Mouse (Mus musculus) heart, adult 2 months (tissue): ENCODE results near the gene Spon2. TPM values are rescaled to one million over a fixed set of nuclear protein-coding genes. Genes with fewer than 3 reads are reported as not detected.
A peak's percentile ranks its signal among the peaks of the same experiment; 100 is the strongest.

Experiments
- DNase-seq, 2 experiments: peaks; one replicate each; pipeline ENCODE4 v3.0.0; 2021
- H3K27ac ChIP-seq: fragments of 200-600 bp; 2 replicates; pipeline ENCODE4 v1.8.1; 2022
- H3K27me3 ChIP-seq: fragments of 200-500 bp; 2 replicates; pipeline ENCODE4 v1.6.1; 2012; ENCODE audit warnings: mild to moderate bottlenecking, low read length, inconsistent platforms, mixed read lengths; ENCODE audit not compliant: control insufficient read depth, insufficient read depth
- H3K36me3 ChIP-seq: fragments of 200-500 bp; 2 replicates; pipeline ENCODE4 v1.6.1; 2012; ENCODE audit warnings: low read length, inconsistent platforms; ENCODE audit not compliant: control insufficient read depth, insufficient read depth
- H3K4me1 ChIP-seq: fragments of 200-500 bp; 2 replicates; pipeline ENCODE4 v1.6.1; 2011; ENCODE audit warnings: low read length; ENCODE audit not compliant: control insufficient read depth, insufficient read depth
- H3K4me3 ChIP-seq: fragments of 200-600 bp; 2 replicates; pipeline ENCODE4 v1.8.1; 2022
- H3K79me2 ChIP-seq: fragments of 200-500 bp; replicated peaks from 2 replicates; pipeline ENCODE4 v1.6.1; 2012; ENCODE audit warnings: mild to moderate bottlenecking, inconsistent platforms, low read length, moderate library complexity, mixed read lengths; ENCODE audit not compliant: control insufficient read depth, insufficient read depth
- H3K9ac ChIP-seq: fragments of 200-500 bp; 2 replicates; pipeline ENCODE4 v1.6.1; 2012; ENCODE audit warnings: low read depth, mild to moderate bottlenecking, control low read depth, inconsistent platforms, low read length, mixed read lengths
- CTCF ChIP-seq: fragments of 200-600 bp; IDR thresholded peaks from 2 replicates; pipeline ENCODE4 v1.8.1; 2022; ENCODE audit warnings: antibody characterized with exemption, mild to moderate bottlenecking, moderate library complexity
- EP300 ChIP-seq: fragments of 200-500 bp; IDR thresholded peaks from 2 replicates; pipeline ENCODE4 v1.6.1; 2011; ENCODE audit warnings: low read depth, low read length, control low read depth; ENCODE audit not compliant: insufficient read depth
- POLR2A ChIP-seq: fragments of 200-500 bp; IDR thresholded peaks from 2 replicates; pipeline ENCODE4 v1.6.1; 2011; ENCODE audit warnings: mild to moderate bottlenecking, low read depth, low read length, control low read depth; ENCODE audit not compliant: insufficient read depth
- WGBS: fragments of 180-500 bp; shearing (Covaris S2); methylation state at CpG from one replicate; pipeline ENCODE4 v1.1.7; 2018; 5-methylcytosine and 5-hydroxymethylcytosine counted together
- intact Hi-C: fragments of 180-260 bp; cut with DNase I; formaldehyde crosslinking; loops from one replicate; pipeline ENCODE4 v1.15.1; 2025
- long read RNA-seq: library from polyadenylated mRNA; stranded (forward); transcript quantifications from one replicate; pipeline ENCODE4 v2.0.0, GENCODE M21; 2021
- polyA plus RNA-seq: library from polyadenylated mRNA; depleted of rRNA; stranded (reverse); fragments of >200 nt; gene quantifications from 2 replicates; pipeline ENCODE4 v1.2.3, GENCODE M21; 2012; rRNA removed
- total RNA-seq, 2 experiments: library from RNA; stranded (reverse); gene quantifications; 2 replicates each; pipeline ENCODE4 v1.2.3; 2021

The Spon2 gene
- 10 to 100 TPM in 1 of 2 experiments, 1 to 10 TPM in 1; 2.6 to 13.7 TPM for total RNA-seq
- polyA plus RNA-seq, result 13.8 and 28.5 TPM in 2 replicates
- long read RNA-seq, transcript Spon2-201 (6 exons, 2,045 nt), result major isoform, 9 of 15 reads
- long read RNA-seq, partial matches to known transcripts, result 0 of 15 reads
- long read RNA-seq, other reads (novel, unspliced or antisense), result 3 of 15 reads

DNA sequence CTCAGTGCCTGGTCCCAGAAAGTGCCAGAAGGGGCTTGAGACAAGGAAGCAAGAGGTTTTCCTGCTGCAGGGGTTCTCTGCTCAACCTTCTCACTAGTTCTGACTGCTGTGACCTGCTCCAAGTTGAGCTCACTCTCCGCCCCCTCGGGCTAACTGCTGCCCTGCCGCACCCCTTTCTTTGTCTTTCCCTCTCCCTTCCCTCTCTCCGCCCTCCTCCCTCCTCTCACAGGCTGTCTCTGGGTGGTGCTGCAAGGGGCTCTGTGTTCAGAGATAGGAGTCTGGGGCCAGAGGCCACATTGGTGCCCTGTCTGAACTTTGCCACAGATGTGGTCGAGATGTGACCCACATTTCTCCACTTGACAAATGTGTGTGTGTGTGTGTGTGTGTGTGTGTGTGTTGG lies at the start of gene Spon2:
Gene Spon2, minus strand, starts transcription at position 375 of the 400 bp plus-strand sequence.
- H3K4me3 ChIP-seq, result peak within 1 kb of the TSS; percentile 20; the same call in 1 of the 2 replicates
- WGBS, result 45% methylated on average over 5 of the region's 5 CpGs
- intact Hi-C loops, result no loop called here

DNA sequence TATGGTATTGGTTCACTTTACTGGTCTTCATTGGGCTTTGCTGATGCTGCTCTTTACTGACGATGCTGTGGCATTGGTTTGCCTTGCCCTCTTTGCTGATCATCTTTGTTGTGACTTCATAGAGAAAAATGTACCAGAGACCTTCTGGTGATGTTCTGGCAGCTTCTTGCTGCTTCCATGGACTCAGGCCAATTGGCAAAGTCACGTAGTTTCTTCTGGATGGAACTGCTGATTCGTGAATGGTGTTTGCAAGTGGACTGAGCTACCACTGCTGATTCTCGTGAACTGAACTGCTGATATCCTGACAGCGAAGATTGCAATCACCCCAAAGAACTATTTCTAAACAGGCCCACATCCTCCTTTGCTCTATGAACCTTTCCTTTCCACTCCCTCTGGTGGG lies 36.2 kb upstream of the Spon2 start:
- Histone ChIP-seq H3K4me1 (no peaks in the 10 kb centered on the region), H3K36me3 (peaks cover 10% of the 10 kb centered on the region), H3K27me3 (no peaks in the 10 kb centered on the region), H3K27ac (no peak overlapping the region), H3K9ac (no peak overlapping the region), H3K4me3 (no peak overlapping the region), H3K79me2 (no peaks in the 10 kb centered on the region; the same call in 1 of the 2 replicates)
- 52% methylated on average over 5 of the region's 5 CpGs for WGBS
- no peak for TF ChIP-seq EP300
- no peak for TF ChIP-seq CTCF
- no peak for TF ChIP-seq POLR2A
- intact Hi-C loops, result no loop called here
- DNase-seq, result no peak

More for the DNA sequence above, at the start of gene Spon2:
- Histone ChIP-seq H3K36me3 (no peaks in the 10 kb centered on the region), H3K4me1 (peaks cover 11% of the 10 kb centered on the region), H3K27me3 (no peaks in the 10 kb centered on the region), H3K27ac (no peak within 1 kb of the TSS; the same call in 1 of the 2 replicates), H3K9ac (no peak within 1 kb of the TSS), H3K79me2 (no peaks in the 10 kb centered on the region)
- no peak for TF ChIP-seq EP300
- no peak for TF ChIP-seq POLR2A
- TF ChIP-seq CTCF, result no peak
- peak in 1 of 2 experiments; percentile 45 for DNase-seq

- intact Hi-C loops, result no loop called here
- H3K4me3 ChIP-seq, result no peak overlapping the region
- peaks cover 6% of the 10 kb centered on the region for H3K36me3 ChIP-seq
- H3K4me1 ChIP-seq, result peaks cover 11% of the 10 kb centered on the region
- no peak for DNase-seq
- TF ChIP-seq CTCF, result no peak
- no peak for TF ChIP-seq EP300
- TF ChIP-seq POLR2A, result no peak
- no peaks in the 10 kb centered on the region for H3K27me3 ChIP-seq
- no peaks in the 10 kb centered on the region for H3K79me2 ChIP-seq
- peak overlapping the region; percentile 69 for H3K27ac ChIP-seq
- 57% methylated on average over 11 of the region's 12 CpGs for WGBS
- H3K9ac ChIP-seq, result no peak overlapping the region
These were observed 29.9 kb upstream of the Spon2 start for GRCm38 (mm10) chr5:33248186-33248585.

GRCm38 (mm10) chr5:33247387-33247786 lies 29.1 kb upstream of the Spon2 start:
- H3K36me3 ChIP-seq, result peaks cover 6% of the 10 kb centered on the region

GRCm38 (mm10) chr5:33245701-33246100 lies 27.4 kb upstream of the Spon2 start:
- Histone ChIP-seq H3K4me3 (no peak overlapping the region), H3K4me1 (peaks cover 11% of the 10 kb centered on the region), H3K79me2 (no peaks in the 10 kb centered on the region), H3K27ac (peak overlapping the region; percentile 40; the same call in 1 of the 2 replicates), H3K36me3 (peaks cover 6% of the 10 kb centered on the region), H3K27me3 (no peaks in the 10 kb centered on the region), H3K9ac (no peak overlapping the region)
- peak; percentile 84 to 87 for DNase-seq
- 20% methylated on average over 3 of the region's 3 CpGs for WGBS
- intact Hi-C loops, result no loop called here
- TF ChIP-seq EP300 (peak; percentile 64; the same call in 1 of the 2 replicates), POLR2A (no peak)

More at GRCm38 (mm10) chr5:33247387-33247786, 29.1 kb upstream of the Spon2 start:
- intact Hi-C loops, result loop anchor here (1.0 kb wide), 1 partner anchor 44 kb away; no protein-coding TSS in a partner anchor
- 79% methylated on average over 2 of the region's 2 CpGs for WGBS
- no peak overlapping the region for H3K9ac ChIP-seq
- H3K4me1 ChIP-seq, result peaks cover 11% of the 10 kb centered on the region
- TF ChIP-seq POLR2A (no peak), CTCF (peak; percentile 64), EP300 (no peak)
- no peaks in the 10 kb centered on the region for H3K27me3 ChIP-seq
- peak overlapping the region; percentile 69 for H3K27ac ChIP-seq
- H3K4me3 ChIP-seq, result no peak overlapping the region
- no peaks in the 10 kb centered on the region for H3K79me2 ChIP-seq
- DNase-seq, result peak in 1 of 2 experiments; percentile 22

DNA sequence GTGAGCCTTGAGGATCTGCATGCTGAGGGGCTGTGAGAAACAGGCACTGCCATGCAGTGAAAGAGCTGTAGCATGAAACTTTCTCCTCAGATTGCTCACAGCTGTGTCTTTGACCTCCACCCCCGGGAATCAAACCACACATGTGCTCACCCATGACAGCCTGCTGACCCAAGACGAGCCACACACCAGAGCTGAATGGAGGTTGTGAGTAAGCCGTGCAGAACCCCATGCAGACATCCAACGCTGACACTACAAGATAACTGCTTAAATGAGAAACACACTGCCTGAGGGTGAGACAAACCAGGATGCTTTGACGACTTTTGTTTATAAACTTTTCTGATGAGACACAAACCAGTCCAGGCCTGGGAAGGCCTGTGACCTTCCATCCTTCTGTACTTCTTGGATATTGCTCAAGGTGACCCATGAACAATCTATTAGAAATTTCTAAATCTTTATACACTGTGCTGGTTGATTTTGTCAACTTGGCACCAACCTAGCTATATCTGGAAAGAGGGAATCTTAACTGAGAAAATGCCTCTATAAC lies 26.2 kb upstream of the Spon2 start:
- intact Hi-C loops, result no loop called here
- WGBS, result 62% methylated on average over 5 of the region's 5 CpGs
- Histone ChIP-seq H3K27me3 (no peaks in the 10 kb centered on the region), H3K79me2 (no peaks in the 10 kb centered on the region), H3K36me3 (peaks cover 6% of the 10 kb centered on the region), H3K9ac (no peak overlapping the region), H3K4me1 (peaks cover 11% of the 10 kb centered on the region), H3K27ac (peak overlapping the region; percentile 28; the same call in 1 of the 2 replicates), H3K4me3 (no peak overlapping the region)
- TF ChIP-seq POLR2A, result no peak
- no peak for TF ChIP-seq EP300
- no peak for TF ChIP-seq CTCF
- peak in 1 of 2 experiments; percentile 51 for DNase-seq
